Mouse (Mus musculus): Measurements from ENCODE around the gene Dnajc19. TPM values are rescaled to one million over a fixed set of nuclear protein-coding genes. Genes with fewer than 3 reads are reported as not detected.

The Dnajc19 gene
- polyA plus RNA-seq (2012; rRNA removed; ENCODE audit: low replicate concordance), result 61.3 and 70.1 TPM in 2 replicates

DNA sequence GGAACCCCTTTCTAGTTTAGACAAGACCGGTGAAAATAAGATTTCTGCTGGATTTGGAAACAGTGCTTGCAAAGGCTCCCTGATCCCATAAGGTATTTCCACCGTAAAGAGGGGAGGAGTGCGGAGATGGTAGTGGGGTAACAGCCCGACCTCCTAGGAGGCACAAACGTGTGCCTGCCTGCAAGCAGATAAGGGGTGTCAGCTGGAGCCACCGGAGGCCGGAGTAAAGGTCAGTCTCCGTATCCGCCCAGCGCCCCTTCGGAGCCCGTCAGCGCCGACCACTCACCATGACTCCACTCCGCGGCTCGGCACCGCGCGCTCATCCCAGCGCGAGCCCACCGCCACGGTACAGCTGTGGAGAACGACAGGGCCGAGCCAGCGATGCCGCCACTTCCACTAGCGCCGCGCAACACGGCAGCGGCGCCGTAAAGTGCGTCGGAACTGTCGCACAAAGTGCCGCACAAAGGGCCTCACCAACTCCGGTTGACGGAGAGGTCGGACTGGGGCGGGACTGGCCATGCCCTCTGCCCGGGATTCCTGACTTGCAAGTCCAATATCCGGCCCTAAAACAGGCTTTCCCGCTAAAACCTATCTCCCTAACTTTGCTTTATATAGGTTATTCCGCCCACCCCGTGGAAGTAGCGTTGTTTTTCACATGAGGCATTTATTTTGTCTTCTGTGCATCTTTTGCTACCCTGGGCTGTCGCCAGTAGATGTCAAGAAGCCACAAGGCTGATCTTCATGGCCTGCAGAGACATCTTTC is at the start of gene Dnajc19:
Gene Dnajc19 (minus strand): TSS at position 422 of the 763 bp plus-strand sequence.

DNA sequence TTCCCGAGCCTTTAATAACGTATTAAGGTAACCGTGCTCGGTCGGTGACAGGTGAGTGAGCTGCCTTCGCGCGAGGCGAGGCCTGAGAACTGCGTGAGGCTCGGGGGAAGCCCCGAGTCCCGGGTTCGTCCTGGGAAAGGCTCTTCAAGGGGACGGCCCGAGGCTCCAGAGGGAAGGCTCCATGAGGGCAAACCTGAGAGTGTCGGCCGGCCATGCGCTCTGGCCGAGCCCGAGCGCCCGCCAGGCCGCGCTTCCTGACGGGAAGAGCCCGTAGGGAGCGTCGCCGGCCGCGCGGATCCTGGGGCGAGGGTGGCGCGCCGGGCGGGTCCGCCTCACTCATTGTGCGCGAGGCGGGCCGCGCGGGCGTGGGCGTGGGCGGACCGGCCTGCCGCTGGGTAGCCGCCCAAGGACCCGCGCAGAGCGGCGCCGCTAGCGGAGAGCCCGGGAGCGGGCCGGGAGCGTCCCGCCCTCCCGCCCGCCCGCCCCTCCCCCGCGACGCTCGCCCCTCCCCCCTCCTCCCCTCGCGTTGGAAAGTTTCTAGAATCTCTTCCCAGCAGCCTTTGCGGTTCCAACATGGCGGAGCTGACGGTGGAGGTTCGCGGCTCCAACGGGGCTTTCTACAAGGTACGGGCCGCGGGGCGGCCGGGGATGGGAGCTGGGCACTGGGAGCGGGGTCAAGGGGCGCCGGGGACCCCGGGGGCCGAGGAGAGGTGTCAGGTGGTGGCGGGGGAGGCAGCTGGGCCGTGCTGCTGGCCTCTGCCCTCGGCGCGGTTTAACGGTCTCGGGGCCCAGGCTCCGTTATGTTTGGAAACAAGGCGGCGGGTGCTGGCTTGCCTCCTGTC is 61.4 kb downstream of the Dnajc19 start, which contains the start of gene Fxr1:
Gene Fxr1 (plus strand): TSS at position 404 of the 842 bp plus-strand sequence.

Other genes with a start within 250 kb of the Dnajc19 start
- 1.6 and 5.2 TPM in 2 replicates for gene Ccdc39, start 237.0 kb downstream of the Dnajc19 start, polyA plus RNA-seq (2012; rRNA removed; ENCODE audit: low replicate concordance)
- gene Fxr1, start 61.4 kb downstream of the Dnajc19 start, polyA plus RNA-seq (2012; rRNA removed; ENCODE audit: low replicate concordance), result 19.1 and 22.5 TPM in 2 replicates

Measured in subcutaneous adipose tissue, adult 2 months (tissue).